Mouse (Mus musculus): ENCODE measurements around the gene Rbm44. TPM values are rescaled to one million over a fixed set of nuclear protein-coding genes. Genes with fewer than 3 reads are reported as not detected.

The Rbm44 gene
- total and polyA plus RNA-seq, 3 experiments: not detected

DNA sequence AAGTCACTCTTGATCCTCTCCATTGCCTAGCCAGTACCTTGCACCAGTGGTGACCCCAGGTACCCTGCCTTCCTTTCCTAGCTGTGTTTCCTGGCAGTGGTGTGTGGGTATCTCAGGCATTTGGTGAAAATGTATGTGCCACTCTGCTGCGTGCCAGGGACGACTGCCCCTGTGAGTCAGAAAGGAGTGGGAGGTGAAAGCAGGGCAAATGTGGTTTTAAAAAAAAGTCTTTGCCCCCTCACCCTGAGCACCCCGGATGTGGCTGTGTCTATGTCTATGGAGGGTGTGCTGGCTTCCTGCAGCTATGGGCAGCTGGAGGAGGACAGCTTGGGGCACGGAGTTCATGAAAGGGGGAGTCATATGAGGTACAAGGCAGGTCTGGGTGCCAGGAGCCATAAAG, 48.4 kb downstream of the Rbm44 start:
- Histone ChIP-seq H3K27ac (ENCODE audit: control insufficient read depth, low read depth, low read length) (no peak overlapping the region), H3K36me3 (ENCODE audit: control insufficient read depth in 1 of 2, insufficient read depth in 2 of 2, low read length in 2 of 2) (peaks cover 0 to 14% of the 10 kb centered on the region in 2 experiments; a peak in 2 of 4 replicates), H3K4me3 (ENCODE audit: control insufficient read depth in 1 of 2, insufficient read depth in 1 of 2, low read depth in 2 of 2, low read length in 2 of 2) (no peak overlapping the region), H3K4me1 (ENCODE audit: control insufficient read depth in 1 of 2, insufficient read depth in 2 of 2, low read length in 2 of 2) (peaks cover 16% of the 10 kb centered on the region in 2 experiments), H3K9me3 (replicated peaks; ENCODE audit: insufficient read depth, low read length) (no peaks in the 10 kb centered on the region), H3K79me2 (ENCODE audit: control insufficient read depth, insufficient read depth, low read length, poor library complexity) (no peaks in the 10 kb centered on the region), H3K9ac (ENCODE audit: control insufficient read depth, low read depth, low read length, poor library complexity, severe bottlenecking) (no peak overlapping the region), H3K27me3 (ENCODE audit: control insufficient read depth in 1 of 2, insufficient read depth in 2 of 2, low read length in 2 of 2) (no peaks in the 10 kb centered on the region)
- DNase-seq (ENCODE audit: low read depth, low spot score): no peak
- no peak for TF ChIP-seq SMC3 (IDR thresholded peaks at IDR 0.05; ENCODE audit: low read depth, low read length)
- no peak for TF ChIP-seq EP300 (IDR thresholded peaks at IDR 0.05; ENCODE audit: low read depth in 1 of 2, low read length in 2 of 2)
- no peak for TF ChIP-seq POLR2AphosphoS5 (IDR thresholded peaks at IDR 0.05; ENCODE audit: borderline replicate concordance, low read depth, low read length)

GRCm38 (mm10) chr1:91193680-91194079, 48.8 kb downstream of the Rbm44 start:
- Histone ChIP-seq H3K27ac (ENCODE audit: control insufficient read depth, low read depth, low read length) (no peak overlapping the region), H3K79me2 (ENCODE audit: control insufficient read depth, insufficient read depth, low read length, poor library complexity) (no peaks in the 10 kb centered on the region), H3K4me3 (ENCODE audit: control insufficient read depth in 1 of 2, insufficient read depth in 1 of 2, low read depth in 2 of 2, low read length in 2 of 2) (no peak overlapping the region), H3K27me3 (ENCODE audit: control insufficient read depth in 1 of 2, insufficient read depth in 2 of 2, low read length in 2 of 2) (no peaks in the 10 kb centered on the region), H3K36me3 (ENCODE audit: control insufficient read depth in 1 of 2, insufficient read depth in 2 of 2, low read length in 2 of 2) (peaks cover 0 to 10% of the 10 kb centered on the region in 2 experiments; a peak in 2 of 4 replicates), H3K9me3 (replicated peaks; ENCODE audit: insufficient read depth, low read length) (no peaks in the 10 kb centered on the region), H3K9ac (ENCODE audit: control insufficient read depth, low read depth, low read length, poor library complexity, severe bottlenecking) (no peak overlapping the region), H3K4me1 (ENCODE audit: control insufficient read depth in 1 of 2, insufficient read depth in 2 of 2, low read length in 2 of 2) (peaks cover 11 to 12% of the 10 kb centered on the region in 2 experiments)
- DNase-seq (ENCODE audit: low read depth, low spot score): no peak
- TF ChIP-seq ETS1 (IDR thresholded peaks at IDR 0.05; ENCODE audit: low read depth, low read length): no peak
- TF ChIP-seq MYC (IDR thresholded peaks at IDR 0.05; ENCODE audit: low read depth, low read length): no peak
- no peak for TF ChIP-seq ZKSCAN1 (IDR thresholded peaks at IDR 0.05; ENCODE audit: low read depth, low read length)
- no peak for TF ChIP-seq MEF2A (IDR thresholded peaks at IDR 0.05; ENCODE audit: extremely low read depth, insufficient replicate concordance, low read depth, low read length, poor library complexity, severe bottlenecking)
- TF ChIP-seq GATA1 (IDR thresholded peaks at IDR 0.05; ENCODE audit: low read depth, low read length): no peak
- TF ChIP-seq USF2 (IDR thresholded peaks at IDR 0.05; ENCODE audit: borderline replicate concordance in 1 of 2, insufficient read depth in 1 of 2, low read depth in 1 of 2, low read length in 2 of 2): no peak
- TF ChIP-seq CHD1 (IDR thresholded peaks at IDR 0.05; ENCODE audit: low read depth, low read length): no peak
- no peak for TF ChIP-seq MAX (IDR thresholded peaks at IDR 0.05; ENCODE audit: low read length)
- no peak for TF ChIP-seq EP300 (IDR thresholded peaks at IDR 0.05; ENCODE audit: low read depth in 1 of 2, low read length in 2 of 2)
- TF ChIP-seq TBP (IDR thresholded peaks at IDR 0.05; ENCODE audit: low read depth, low read length): no peak

DNA sequence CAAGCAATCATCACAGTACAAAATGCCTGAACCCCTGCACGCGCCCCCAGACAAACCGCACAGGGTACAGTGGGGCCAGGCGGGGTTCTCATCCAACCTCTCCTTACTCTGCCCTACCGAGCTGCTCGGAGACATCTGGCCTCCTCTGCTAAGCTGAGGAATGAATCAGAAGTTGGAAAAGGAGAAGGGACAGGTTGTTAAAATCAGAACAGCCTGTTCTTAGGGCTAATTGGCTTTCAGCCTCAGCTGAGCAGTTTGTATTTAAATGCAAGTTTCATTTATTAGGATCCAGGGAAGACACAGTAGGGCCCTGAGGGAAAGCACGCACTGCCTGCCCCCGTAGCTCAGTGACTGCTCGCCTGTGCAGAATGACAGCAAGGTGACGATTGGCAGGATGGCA, 54.9 kb downstream of the Rbm44 start:
- Histone ChIP-seq H3K27me3 (ENCODE audit: control insufficient read depth in 1 of 2, insufficient read depth in 2 of 2, low read length in 2 of 2) (no peaks in the 10 kb centered on the region), H3K79me2 (ENCODE audit: control insufficient read depth, insufficient read depth, low read length, poor library complexity) (no peaks in the 10 kb centered on the region), H3K9me3 (replicated peaks; ENCODE audit: insufficient read depth, low read length) (no peaks in the 10 kb centered on the region), H3K27ac (ENCODE audit: control insufficient read depth, low read depth, low read length) (no peak overlapping the region), H3K4me1 (ENCODE audit: control insufficient read depth in 1 of 2, insufficient read depth in 2 of 2, low read length in 2 of 2) (no peaks in the 10 kb centered on the region), H3K9ac (ENCODE audit: control insufficient read depth, low read depth, low read length, poor library complexity, severe bottlenecking) (no peak overlapping the region), H3K36me3 (ENCODE audit: control insufficient read depth in 1 of 2, insufficient read depth in 2 of 2, low read length in 2 of 2) (no peaks in the 10 kb centered on the region), H3K4me3 (ENCODE audit: control insufficient read depth in 1 of 2, insufficient read depth in 1 of 2, low read depth in 2 of 2, low read length in 2 of 2) (no peak overlapping the region)
- TF ChIP-seq MAZ (IDR thresholded peaks at IDR 0.05; ENCODE audit: low read depth, low read length): no peak
- no peak for TF ChIP-seq EP300 (IDR thresholded peaks at IDR 0.05; ENCODE audit: low read depth in 1 of 2, low read length in 2 of 2)
- TF ChIP-seq TBP (IDR thresholded peaks at IDR 0.05; ENCODE audit: low read depth, low read length): no peak
- no peak for TF ChIP-seq NELFE (IDR thresholded peaks at IDR 0.05; ENCODE audit: low read depth, low read length)
- no peak for TF ChIP-seq GATA1 (IDR thresholded peaks at IDR 0.05; ENCODE audit: low read depth, low read length)
- no peak for TF ChIP-seq NRF1 (IDR thresholded peaks at IDR 0.05; ENCODE audit: insufficient read depth, low read depth, low read length, poor library complexity, severe bottlenecking)
- TF ChIP-seq RAD21 (IDR thresholded peaks at IDR 0.05; ENCODE audit: low read depth, low read length): no peak
- TF ChIP-seq POLR2AphosphoS5 (IDR thresholded peaks at IDR 0.05; ENCODE audit: borderline replicate concordance, low read depth, low read length): no peak
- TF ChIP-seq UBTF (IDR thresholded peaks at IDR 0.05; ENCODE audit: borderline replicate concordance, insufficient read depth, low read depth, low read length): no peak
- no peak for TF ChIP-seq ZC3H11A (IDR thresholded peaks at IDR 0.05; ENCODE audit: low read depth, low read length)
- no peak for TF ChIP-seq USF2 (IDR thresholded peaks at IDR 0.05; ENCODE audit: borderline replicate concordance in 1 of 2, insufficient read depth in 1 of 2, low read depth in 1 of 2, low read length in 2 of 2)
- no peak for TF ChIP-seq CHD1 (IDR thresholded peaks at IDR 0.05; ENCODE audit: low read depth, low read length)
- TF ChIP-seq ETS1 (IDR thresholded peaks at IDR 0.05; ENCODE audit: low read depth, low read length): no peak
- TF ChIP-seq MEF2A (IDR thresholded peaks at IDR 0.05; ENCODE audit: extremely low read depth, insufficient replicate concordance, low read depth, low read length, poor library complexity, severe bottlenecking): no peak
- TF ChIP-seq CTCF (IDR thresholded peaks at IDR 0.05 in 2 of 3, conservative IDR thresholded peaks at IDR 0.05 in 1 of 3; ENCODE audit: control insufficient read depth in 1 of 3, insufficient read depth in 1 of 3, low read depth in 2 of 3, low read length in 3 of 3, poor library complexity in 1 of 3, severe bottlenecking in 1 of 3): no peak
- no peak for TF ChIP-seq SMC3 (IDR thresholded peaks at IDR 0.05; ENCODE audit: low read depth, low read length)
- TF ChIP-seq HCFC1 (IDR thresholded peaks at IDR 0.05; ENCODE audit: low read depth, low read length): no peak
- TF ChIP-seq MYB (IDR thresholded peaks at IDR 0.05; ENCODE audit: low read depth, low read length): no peak
- TF ChIP-seq JUND (IDR thresholded peaks at IDR 0.05; ENCODE audit: low read depth, low read length): no peak
- TF ChIP-seq CHD2 (IDR thresholded peaks at IDR 0.05; ENCODE audit: low read length): no peak
- no peak for DNase-seq (ENCODE audit: low read depth, low spot score)
